Mouse (Mus musculus): ENCODE data around the gene Fam102a. TPM values are rescaled to one million over a fixed set of nuclear protein-coding genes. Genes with fewer than 3 reads are reported as not detected.

Fam102a gene
- polyA plus RNA-seq, 2 experiments = 0.88 to 0.91 TPM

- WGBS (ENCODE audit: insufficient replicate concordance) = 25% methylated on average over 4 of the region's 4 CpGs
- Histone ChIP-seq H3K4me1 (replicated peaks; ENCODE audit: control insufficient read depth in 2 of 2, insufficient read depth in 2 of 2, low read length in 1 of 2) (0 out of 4 replicates have a peak, but pooled peaks cover 0 to 3% of the 10 kb centered on the region in 2 experiments), H3K27ac (no peak overlapping the region), H3K9me3 (ENCODE audit: control insufficient read depth, low read length) (no peaks in the 10 kb centered on the region), H3K27me3 (ENCODE audit: control insufficient read depth, insufficient read depth, low read length) (peaks cover 13% of the 10 kb centered on the region), H3K4me3 (ENCODE audit: insufficient read depth in 1 of 2, low read depth in 2 of 2, low read length in 2 of 2) (no peak overlapping the region), H3K9ac (replicated peaks) (no peak overlapping the region), H3K4me2 (ENCODE audit: low read depth) (no peak overlapping the region), H3K36me3 (replicated peaks; ENCODE audit: control insufficient read depth, insufficient read depth, low read depth) (no peaks in the 10 kb centered on the region)
- TF ChIP-seq CTCF (IDR thresholded peaks at IDR 0.05; ENCODE audit: low read depth) (no peak), EP300 (IDR thresholded peaks at IDR 0.05; ENCODE audit: low read depth) (no peak)
- no peak for ATAC-seq (ENCODE audit: insufficient read depth)
- no peak for DNase-seq (ENCODE audit: low read depth in 3 of 3, low spot score in 3 of 3)
Observed at GRCm38 (mm10) chr2:32541986-32542573, 6.9 kb downstream of the Fam102a start.

- 68% methylated on average over 3 of the region's 3 CpGs for WGBS (ENCODE audit: insufficient replicate concordance)
- Histone ChIP-seq H3K4me1 (replicated peaks; ENCODE audit: control insufficient read depth in 2 of 2, insufficient read depth in 2 of 2, low read length in 1 of 2) (no peaks in the 10 kb centered on the region), H3K4me3 (ENCODE audit: insufficient read depth in 1 of 2, low read depth in 2 of 2, low read length in 2 of 2) (no peak overlapping the region), H3K36me3 (replicated peaks; ENCODE audit: control insufficient read depth, insufficient read depth, low read depth) (no peaks in the 10 kb centered on the region), H3K9ac (replicated peaks) (no peak overlapping the region), H3K27me3 (ENCODE audit: control insufficient read depth, insufficient read depth, low read length) (peaks cover 4% of the 10 kb centered on the region; the same call in 1 of the 2 replicates), H3K9me3 (ENCODE audit: control insufficient read depth, low read length) (no peaks in the 10 kb centered on the region), H3K27ac (no peak overlapping the region), H3K4me2 (ENCODE audit: low read depth) (no peak overlapping the region)
- ATAC-seq (ENCODE audit: insufficient read depth) (no peak), DNase-seq (ENCODE audit: low read depth in 3 of 3, low spot score in 3 of 3) (no peak)
- TF ChIP-seq CTCF (IDR thresholded peaks at IDR 0.05; ENCODE audit: low read depth) (no peak), EP300 (IDR thresholded peaks at IDR 0.05; ENCODE audit: low read depth) (no peak)
Observed at GRCm38 (mm10) chr2:32543031-32543449, 7.9 kb downstream of the Fam102a start.

GRCm38 (mm10) chr2:32546951-32547350 lies 11.8 kb downstream of the Fam102a start:
- no peak for TF ChIP-seq CTCF (IDR thresholded peaks at IDR 0.05; ENCODE audit: low read depth)
- no peak for TF ChIP-seq EP300 (IDR thresholded peaks at IDR 0.05; ENCODE audit: low read depth)
- 0 out of 4 replicates have a peak, but pooled peaks cover 0 to 2% of the 10 kb centered on the region in 2 experiments for H3K4me1 ChIP-seq (replicated peaks; ENCODE audit: control insufficient read depth in 2 of 2, insufficient read depth in 2 of 2, low read length in 1 of 2)
- H3K4me3 ChIP-seq (ENCODE audit: insufficient read depth in 1 of 2, low read depth in 2 of 2, low read length in 2 of 2) = no peak overlapping the region
- no peaks in the 10 kb centered on the region for H3K27me3 ChIP-seq (ENCODE audit: control insufficient read depth, insufficient read depth, low read length)
- H3K9ac ChIP-seq (replicated peaks) = no peak overlapping the region
- no peaks in the 10 kb centered on the region for H3K9me3 ChIP-seq (ENCODE audit: control insufficient read depth, low read length)
- no peak for ATAC-seq (ENCODE audit: insufficient read depth)
- WGBS (ENCODE audit: insufficient replicate concordance) = 81% methylated on average over 1 of the region's 1 CpGs
- no peak overlapping the region for H3K4me2 ChIP-seq (ENCODE audit: low read depth)
- no peaks in the 10 kb centered on the region for H3K36me3 ChIP-seq (replicated peaks; ENCODE audit: control insufficient read depth, insufficient read depth, low read depth)
- no peak for DNase-seq (ENCODE audit: low read depth in 3 of 3, low spot score in 3 of 3)
- no peak overlapping the region for H3K27ac ChIP-seq

- no peak for ATAC-seq (ENCODE audit: insufficient read depth)
Observed at GRCm38 (mm10) chr2:32547380-32547779, 12.2 kb downstream of the Fam102a start.

GRCm38 (mm10) chr2:32547964-32548739 lies 13.0 kb downstream of the Fam102a start:
- TF ChIP-seq CTCF (IDR thresholded peaks at IDR 0.05; ENCODE audit: low read depth) = no peak
- TF ChIP-seq EP300 (IDR thresholded peaks at IDR 0.05; ENCODE audit: low read depth) = no peak
- ATAC-seq (ENCODE audit: insufficient read depth) (no peak), DNase-seq (ENCODE audit: low read depth in 3 of 3, low spot score in 3 of 3) (no peak)
- Histone ChIP-seq H3K27ac (no peak overlapping the region), H3K36me3 (replicated peaks; ENCODE audit: control insufficient read depth, insufficient read depth, low read depth) (no peaks in the 10 kb centered on the region), H3K4me3 (ENCODE audit: insufficient read depth in 1 of 2, low read depth in 2 of 2, low read length in 2 of 2) (no peak overlapping the region), H3K27me3 (ENCODE audit: control insufficient read depth, insufficient read depth, low read length) (no peaks in the 10 kb centered on the region), H3K9me3 (ENCODE audit: control insufficient read depth, low read length) (no peaks in the 10 kb centered on the region), H3K9ac (replicated peaks) (no peak overlapping the region), H3K4me2 (ENCODE audit: low read depth) (no peak overlapping the region), H3K4me1 (replicated peaks; ENCODE audit: control insufficient read depth in 2 of 2, insufficient read depth in 2 of 2, low read length in 1 of 2) (0 out of 4 replicates have a peak, but pooled peaks cover 0 to 2% of the 10 kb centered on the region in 2 experiments)
- WGBS (ENCODE audit: insufficient replicate concordance) = 55% methylated on average over 7 of the region's 7 CpGs

More at GRCm38 (mm10) chr2:32547380-32547779, 12.2 kb downstream of the Fam102a start:
- Histone ChIP-seq H3K27me3 (ENCODE audit: control insufficient read depth, insufficient read depth, low read length) (no peaks in the 10 kb centered on the region), H3K4me2 (ENCODE audit: low read depth) (no peak overlapping the region), H3K9me3 (ENCODE audit: control insufficient read depth, low read length) (no peaks in the 10 kb centered on the region), H3K27ac (no peak overlapping the region), H3K4me1 (replicated peaks; ENCODE audit: control insufficient read depth in 2 of 2, insufficient read depth in 2 of 2, low read length in 1 of 2) (0 out of 4 replicates have a peak, but pooled peaks cover 0 to 2% of the 10 kb centered on the region in 2 experiments), H3K36me3 (replicated peaks; ENCODE audit: control insufficient read depth, insufficient read depth, low read depth) (no peaks in the 10 kb centered on the region), H3K4me3 (ENCODE audit: insufficient read depth in 1 of 2, low read depth in 2 of 2, low read length in 2 of 2) (no peak overlapping the region), H3K9ac (replicated peaks) (no peak overlapping the region)
- TF ChIP-seq EP300 (IDR thresholded peaks at IDR 0.05; ENCODE audit: low read depth) (no peak), CTCF (IDR thresholded peaks at IDR 0.05; ENCODE audit: low read depth) (no peak)
- WGBS (ENCODE audit: insufficient replicate concordance) = 79% methylated on average over 5 of the region's 5 CpGs
- no peak for DNase-seq (ENCODE audit: low read depth in 3 of 3, low spot score in 3 of 3)

All from liver, embryonic 14.5 days (tissue).